Mouse (Mus musculus) kidney, adult 2 months (tissue): ENCODE results near the gene Il10rb.

ENCODE experiments used
- CTCF ChIP-seq: fragments of 200-500 bp; conservative IDR thresholded peaks from 2 replicates; pipeline ENCODE4 v1.5.1; 2011; ENCODE audit warnings: low read depth, mild to moderate bottlenecking, control low read depth, low read length, moderate library complexity, mixed read lengths; ENCODE audit not compliant: insufficient read depth, insufficient read length
- POLR2A ChIP-seq: fragments of 200-500 bp; IDR thresholded peaks from one replicate; pipeline ENCODE4 v1.6.1; 2011; ENCODE audit warnings: low read depth, low read length, control low read depth

- TF ChIP-seq CTCF: no peak
- no peak for TF ChIP-seq POLR2A
These were observed at the start of gene Il10rb for GRCm38 (mm10) chr16:91405640-91406584.
